Mouse (Mus musculus) kidney, postnatal 25 days (tissue): ENCODE results near the gene Bmp6.
A peak's percentile ranks its signal among the peaks of the same experiment; 100 is the strongest.

Source experiments
- DNase-seq, 2 experiments: peaks; one replicate each; pipeline ENCODE4 v3.0.0; 2021; ENCODE audit warnings: mixed read lengths in 2 of 2

Gene Bmp6

GRCm38 (mm10) chr13:38437930-38438329, 93.0 kb downstream of the Bmp6 start:
- peak in 1 of 2 experiments; percentile 32 for DNase-seq

DNA sequence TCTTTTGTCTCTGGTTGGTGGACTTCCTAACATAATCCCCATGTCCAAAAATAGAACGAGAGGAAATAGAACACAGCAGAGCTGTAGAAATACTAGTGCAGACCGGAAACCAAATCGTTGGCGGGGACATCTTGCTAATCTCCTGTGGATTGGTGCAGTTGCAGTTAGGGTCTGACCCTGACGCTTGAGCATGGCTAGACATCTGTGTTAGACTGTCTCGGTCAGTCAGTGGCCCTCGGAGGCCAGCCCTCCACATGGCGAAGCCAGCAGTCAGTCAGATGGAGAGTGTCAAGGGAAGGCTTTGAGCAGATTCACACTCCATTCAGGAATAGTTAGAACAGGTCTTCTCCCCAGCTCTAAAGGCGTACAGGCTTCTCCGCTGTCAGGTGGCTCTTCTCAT, 95.3 kb downstream of the Bmp6 start:
- DNase-seq = no peak

- no peak for DNase-seq
Observed at GRCm38 (mm10) chr13:38448516-38449015, 103.7 kb downstream of the Bmp6 start.

- no peak for DNase-seq
Observed at GRCm38 (mm10) chr13:38450051-38450971, 105.4 kb downstream of the Bmp6 start.

DNA sequence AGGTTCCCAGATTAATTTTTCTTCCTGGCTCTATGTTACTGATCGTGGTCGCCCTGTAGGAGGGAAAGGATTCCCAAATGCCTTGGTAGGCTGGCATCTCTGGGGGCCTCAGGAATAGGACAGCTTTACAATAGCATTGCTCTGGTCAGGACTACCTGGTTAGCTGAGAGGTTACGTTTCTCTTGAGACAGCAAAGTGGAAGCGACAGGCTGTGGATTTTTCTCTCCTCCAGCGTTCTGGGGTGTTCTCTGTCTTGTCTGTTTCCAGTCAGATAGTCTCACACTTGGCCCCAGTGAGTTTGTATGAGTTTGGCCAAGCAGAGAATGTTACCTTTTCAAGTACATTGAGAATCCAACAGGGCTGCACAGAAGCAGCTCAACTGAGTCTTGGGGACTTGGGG, 106.5 kb downstream of the Bmp6 start:
- DNase-seq = no peak

GRCm38 (mm10) chr13:38463410-38463809, 118.5 kb downstream of the Bmp6 start:
- DNase-seq = peak in 1 of 2 experiments; percentile 24

GRCm38 (mm10) chr13:38470882-38471281, 126.0 kb downstream of the Bmp6 start:
- DNase-seq = no peak

DNA sequence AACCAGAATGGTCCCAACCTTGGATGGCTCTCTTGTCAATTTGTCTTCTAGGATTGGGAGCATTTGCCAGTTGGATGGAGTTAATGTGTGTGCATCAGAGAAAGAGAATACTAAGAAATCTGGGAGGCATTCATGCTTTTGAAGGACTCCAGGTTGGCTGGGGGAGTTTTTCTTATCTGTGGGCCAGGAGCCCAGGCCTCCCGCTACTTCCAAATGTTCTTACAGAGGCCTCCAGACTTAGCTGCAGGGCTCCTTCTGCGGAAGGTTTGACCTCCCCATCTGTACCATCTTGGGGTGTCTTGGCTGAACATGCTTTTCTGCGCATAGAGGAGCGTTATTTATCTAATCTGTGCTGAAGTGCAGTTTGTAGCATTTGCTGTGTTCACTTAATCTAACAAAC, 127.7 kb downstream of the Bmp6 start:
- DNase-seq = no peak

- DNase-seq = no peak
Observed at GRCm38 (mm10) chr13:38473497-38473896, 128.6 kb downstream of the Bmp6 start.

DNA sequence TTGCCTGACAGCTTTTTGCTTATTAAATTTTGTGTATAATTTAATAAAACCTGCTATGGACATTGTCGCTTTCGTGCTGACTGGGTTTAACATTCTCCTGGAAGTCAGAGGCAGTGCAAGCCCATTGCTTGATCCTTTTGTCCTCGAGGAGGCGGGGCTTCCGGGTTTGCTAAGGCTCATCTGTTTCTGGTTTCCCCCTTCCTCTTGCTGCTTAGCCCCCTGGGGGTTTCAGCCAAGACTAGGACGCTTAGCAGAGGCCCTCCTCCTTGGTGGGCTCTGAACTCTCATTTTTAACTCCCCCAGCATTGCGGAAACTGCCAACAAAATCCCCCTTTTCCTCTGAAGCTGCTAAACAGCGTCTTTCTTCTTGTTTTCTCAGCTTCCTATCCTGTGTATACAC, 132.0 kb downstream of the Bmp6 start:
- no peak for DNase-seq

DNA sequence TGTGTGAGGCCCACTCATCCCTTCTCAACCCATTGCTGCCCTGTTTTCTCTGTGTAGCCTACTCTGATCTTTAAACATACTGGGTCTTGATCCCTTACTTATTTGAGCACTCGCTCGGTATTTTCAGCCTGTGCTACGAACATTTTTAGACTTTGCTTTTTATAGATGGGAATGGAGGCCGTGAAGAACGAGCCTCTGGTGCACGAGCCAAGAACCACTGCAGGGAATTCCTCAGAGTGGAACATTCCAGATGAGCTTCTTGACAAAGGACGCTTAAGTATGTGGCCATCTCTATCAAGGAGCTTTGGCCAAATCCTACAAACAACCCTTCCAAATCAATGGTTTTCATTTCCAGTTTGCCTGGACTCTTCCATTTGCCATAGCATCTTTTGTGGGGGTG, 136.1 kb downstream of the Bmp6 start:
- no peak for DNase-seq

- DNase-seq = no peak
Observed at GRCm38 (mm10) chr13:38484701-38485100, 139.8 kb downstream of the Bmp6 start.

DNA sequence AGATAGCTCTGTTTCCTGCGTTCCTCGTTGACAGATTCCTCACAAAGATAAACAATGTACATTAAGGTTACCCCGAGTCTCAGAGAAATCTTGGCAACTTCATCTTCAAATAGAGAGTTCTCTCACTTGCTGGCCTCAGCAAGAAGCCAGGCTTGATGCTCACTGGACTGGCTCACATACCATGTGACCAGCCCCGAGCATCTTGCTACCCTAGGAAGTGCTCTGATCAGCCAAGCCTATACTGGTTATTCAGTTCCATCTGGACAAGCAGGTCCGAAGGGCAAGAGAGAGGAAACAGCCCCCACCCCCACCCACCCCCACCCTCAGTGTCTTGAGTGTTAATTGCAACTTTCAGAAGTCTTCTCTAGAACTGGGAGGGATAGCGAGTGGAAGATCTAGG, 141.9 kb downstream of the Bmp6 start:
- DNase-seq = peak; percentile 35 to 60

- DNase-seq = no peak
Observed at GRCm38 (mm10) chr13:38496715-38497114, 151.8 kb downstream of the Bmp6 start.

- no peak for DNase-seq
Observed at GRCm38 (mm10) chr13:38501314-38501713, 156.4 kb downstream of the Bmp6 start.

- peak; percentile 39 to 60 for DNase-seq
Observed at GRCm38 (mm10) chr13:38503137-38503849, 158.4 kb downstream of the Bmp6 start.

GRCm38 (mm10) chr13:38506320-38506719, 161.4 kb downstream of the Bmp6 start:
- peak; percentile 68 to 77 for DNase-seq

DNA sequence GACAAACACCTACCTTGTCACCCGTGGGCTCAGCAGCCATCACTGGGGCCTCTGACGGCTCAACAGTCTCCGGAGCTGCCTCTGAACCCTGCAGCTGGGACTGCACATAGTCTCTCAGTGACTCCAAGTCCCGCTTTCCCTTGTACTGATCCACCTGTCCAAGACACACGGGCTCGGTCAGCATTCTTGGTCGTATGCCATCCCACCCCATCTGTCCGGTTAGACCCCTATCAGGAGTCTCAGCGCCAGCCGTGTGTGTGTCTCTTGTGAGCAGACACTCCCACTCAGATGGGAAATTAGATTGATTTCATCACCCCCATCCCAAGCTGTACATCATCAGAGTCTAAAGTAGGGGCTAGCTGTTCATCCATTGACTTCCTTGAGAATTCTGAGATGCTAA, 162.0 kb downstream of the Bmp6 start:
- DNase-seq = no peak

GRCm38 (mm10) chr13:38509681-38510341, 164.9 kb downstream of the Bmp6 start:
- DNase-seq = peak; percentile 50 to 71

DNA sequence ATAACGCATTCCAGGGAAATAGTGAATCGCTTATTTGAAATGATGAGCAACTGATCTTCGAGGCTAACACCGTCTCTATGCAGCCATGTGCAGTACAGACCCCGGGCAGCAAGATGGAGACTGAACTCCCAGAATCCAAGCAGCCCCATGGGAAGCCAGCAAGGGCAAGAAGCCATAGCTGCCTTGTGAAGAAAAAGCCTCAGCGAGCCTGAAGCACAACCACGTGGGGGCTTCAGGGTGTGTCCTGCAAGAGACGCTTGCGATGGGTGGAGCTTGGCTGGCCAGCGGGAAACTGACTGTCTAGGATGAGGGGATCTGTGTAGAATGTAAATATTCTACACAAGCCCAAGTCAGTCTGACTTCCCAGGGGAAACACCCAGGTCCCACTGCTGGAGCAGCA, 167.1 kb downstream of the Bmp6 start:
- DNase-seq = no peak

GRCm38 (mm10) chr13:38513921-38514320, 169.0 kb downstream of the Bmp6 start:
- no peak for DNase-seq

DNA sequence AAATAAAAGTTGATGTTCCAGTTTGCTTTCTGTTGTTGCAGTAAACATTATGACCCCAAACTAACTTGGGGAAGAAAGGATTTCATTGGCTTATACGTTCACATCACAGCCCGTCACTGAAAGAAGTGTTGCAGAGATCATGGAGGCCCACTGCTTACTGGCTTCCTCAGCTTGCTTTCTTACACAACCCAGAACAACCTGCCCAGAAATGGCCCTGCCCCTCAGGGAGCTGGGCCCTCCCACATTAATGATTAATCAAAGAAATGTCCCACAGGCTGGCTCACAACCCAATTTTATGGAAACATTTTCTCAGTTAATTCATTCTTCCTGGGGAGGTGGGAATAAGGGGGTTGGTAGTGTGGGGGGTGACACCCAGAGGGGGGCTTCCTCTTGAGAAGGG, 170.5 kb downstream of the Bmp6 start:
- peak; percentile 60 to 82 for DNase-seq

DNA sequence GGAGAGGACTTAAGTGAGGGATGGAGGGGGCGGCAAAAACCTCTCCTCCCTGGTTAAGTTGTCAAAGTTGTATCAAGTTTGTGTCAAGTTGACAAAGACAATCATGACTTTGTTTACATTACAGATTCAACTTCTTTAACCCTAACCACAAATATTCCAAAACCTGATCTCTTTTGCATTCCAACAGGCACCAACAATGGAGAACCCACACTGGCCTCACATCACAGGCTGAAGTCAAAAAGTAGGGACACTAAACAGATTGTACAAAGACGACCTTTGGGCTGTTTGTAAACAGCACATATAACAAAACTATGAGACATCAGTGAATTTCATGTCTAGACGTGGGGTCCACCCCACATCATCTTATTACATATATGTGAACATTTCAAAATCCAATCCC, 170.9 kb downstream of the Bmp6 start:
- DNase-seq = no peak
